Mouse (Mus musculus) hindbrain, embryonic 14.5 days (tissue): ENCODE measurements around the gene Tbl1xr1. TPM values are rescaled to one million over a fixed set of nuclear protein-coding genes. Genes with fewer than 3 reads are reported as not detected.

Experiments
- ATAC-seq: fragments of 200-750 bp; cut with Nextera tagmentation; 2 replicates; pipeline ENCODE4 v1.8.0; 2017; ENCODE audit warnings: moderate number of reproducible peaks, mild to moderate bottlenecking, moderate TSS enrichment, moderate library complexity; ENCODE audit not compliant: low FRiP score
- DNase-seq: peaks from one replicate; pipeline ENCODE4 v3.0.0-alpha.2; 2015; ENCODE audit warnings: low spot score
- H3K27ac ChIP-seq: fragments of 300-500 bp; sonication (generic); 2 replicates; pipeline ENCODE4 v1.5.1; 2014; ENCODE audit warnings: mild to moderate bottlenecking, moderate library complexity
- H3K27me3 ChIP-seq: fragments of 300-500 bp; sonication (generic); 2 replicates; pipeline ENCODE4 v1.6.1; 2014; ENCODE audit warnings: mild to moderate bottlenecking, low read length, mixed read lengths; ENCODE audit not compliant: control insufficient read depth, insufficient read depth
- H3K36me3 ChIP-seq: fragments of 300-500 bp; sonication (generic); replicated peaks from 2 replicates; pipeline ENCODE4 v1.6.1; 2014; ENCODE audit not compliant: control insufficient read depth, insufficient read depth
- H3K4me1 ChIP-seq: fragments of 300-500 bp; sonication (generic); replicated peaks from 2 replicates; pipeline ENCODE4 v1.6.1; 2014; ENCODE audit warnings: antibody characterized with exemption, low read length, mixed read lengths; ENCODE audit not compliant: control insufficient read depth, insufficient read depth
- H3K4me2 ChIP-seq: fragments of 300-500 bp; sonication (generic); replicated peaks from 2 replicates; pipeline ENCODE4 v1.6.1; 2014; ENCODE audit warnings: mild to moderate bottlenecking, moderate library complexity
- H3K4me3 ChIP-seq: fragments of 300-500 bp; sonication (generic); replicated peaks from 2 replicates; pipeline ENCODE4 v1.5.1; 2014; ENCODE audit warnings: mild to moderate bottlenecking, low read length
- H3K9ac ChIP-seq: fragments of 300-500 bp; sonication (generic); 2 replicates; pipeline ENCODE4 v1.6.1; 2014
- H3K9me3 ChIP-seq: fragments of 300-500 bp; sonication (generic); 2 replicates; pipeline ENCODE4 v1.6.1; 2016; ENCODE audit warnings: low read length; ENCODE audit not compliant: control insufficient read depth
- WGBS: fragments of 180-500 bp; shearing (Covaris S2); extraction: QIAGEN DNeasy Blood & Tissue Kit; methylation state at CpG from one replicate; pipeline ENCODE4 v1.1.7; 2014; 5-methylcytosine and 5-hydroxymethylcytosine counted together
- polyA plus RNA-seq: library from polyadenylated mRNA; unstranded; fragments of >200 nt; fragmentation: Nextera tagmentation; extraction: Ambion mirVana; gene quantifications from 2 replicates; pipeline ENCODE4 v1.2.1, GENCODE M21; 2014

The Tbl1xr1 gene
- polyA plus RNA-seq, 1 experiment from 2014 or later = 23.9 TPM

DNA sequence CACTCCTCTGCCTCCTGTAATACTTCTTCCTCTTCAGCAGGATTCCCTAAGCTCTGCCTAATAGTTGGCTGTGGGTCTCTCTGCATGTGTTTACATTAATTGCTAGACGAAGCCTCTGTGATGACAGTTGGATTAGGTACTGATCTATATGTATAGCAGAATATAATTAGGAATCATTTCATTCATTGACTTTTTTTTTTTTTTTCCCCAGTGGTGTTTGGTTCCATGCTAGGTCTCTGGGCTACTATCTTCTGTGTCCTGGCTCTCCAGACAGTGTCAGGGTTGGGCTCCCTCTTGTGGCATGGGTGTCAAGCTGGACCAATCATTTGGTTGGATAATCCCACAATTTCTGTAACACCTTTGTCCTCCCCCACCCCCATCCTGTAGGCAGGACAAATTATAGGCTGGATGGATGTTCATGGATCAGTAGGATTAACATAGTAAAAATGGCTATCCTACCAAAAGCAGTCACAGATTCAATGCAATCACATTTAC is 71.0 kb downstream of the Tbl1xr1 start:
- ATAC-seq (no peak), DNase-seq (no peak)
- Histone ChIP-seq H3K4me2 (no peak overlapping the region), H3K9ac (no peak overlapping the region), H3K9me3 (no peaks in the 10 kb centered on the region), H3K4me3 (no peak overlapping the region), H3K4me1 (no peaks in the 10 kb centered on the region), H3K27me3 (no peaks in the 10 kb centered on the region), H3K27ac (no peak overlapping the region), H3K36me3 (no peaks in the 10 kb centered on the region)
- 70% methylated on average over 1 of the region's 1 CpGs for WGBS

DNA sequence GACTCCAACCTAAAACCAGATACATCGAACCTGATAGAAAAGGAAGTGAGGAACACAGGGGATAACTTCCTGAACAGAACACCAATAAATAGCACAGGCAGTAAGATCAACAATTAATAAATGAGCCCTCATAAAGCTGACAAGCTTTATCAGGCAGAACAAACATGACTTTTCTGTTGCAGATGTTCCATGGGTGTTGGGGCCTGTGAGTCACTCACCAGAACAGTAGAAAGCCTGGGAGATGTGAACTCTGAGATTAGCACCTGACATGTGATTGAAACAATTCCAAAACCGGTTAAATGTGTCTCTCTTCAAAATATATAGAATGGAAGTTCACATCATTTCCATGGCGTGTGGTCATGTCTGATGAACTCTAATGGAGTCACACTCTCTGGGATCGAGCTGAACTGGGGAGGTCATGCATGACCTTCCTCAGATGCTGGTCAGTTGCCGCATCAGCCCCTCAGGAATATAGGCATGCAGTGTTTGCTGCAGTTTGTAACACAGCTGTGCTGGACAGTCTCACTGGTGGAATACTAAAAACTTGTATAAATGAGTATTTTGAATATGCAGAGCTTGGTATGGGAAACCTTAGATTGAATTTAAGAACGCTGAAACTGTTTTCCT is 72.0 kb downstream of the Tbl1xr1 start:
- H3K4me1 ChIP-seq = no peaks in the 10 kb centered on the region
- H3K27me3 ChIP-seq = no peaks in the 10 kb centered on the region
- no peak overlapping the region for H3K4me3 ChIP-seq
- 87% methylated on average over 6 of the region's 6 CpGs for WGBS
- no peak overlapping the region for H3K4me2 ChIP-seq
- no peaks in the 10 kb centered on the region for H3K9me3 ChIP-seq
- H3K36me3 ChIP-seq = no peaks in the 10 kb centered on the region
- H3K9ac ChIP-seq = no peak overlapping the region
- H3K27ac ChIP-seq = no peak overlapping the region
- DNase-seq = no peak
- ATAC-seq = no peak

DNA sequence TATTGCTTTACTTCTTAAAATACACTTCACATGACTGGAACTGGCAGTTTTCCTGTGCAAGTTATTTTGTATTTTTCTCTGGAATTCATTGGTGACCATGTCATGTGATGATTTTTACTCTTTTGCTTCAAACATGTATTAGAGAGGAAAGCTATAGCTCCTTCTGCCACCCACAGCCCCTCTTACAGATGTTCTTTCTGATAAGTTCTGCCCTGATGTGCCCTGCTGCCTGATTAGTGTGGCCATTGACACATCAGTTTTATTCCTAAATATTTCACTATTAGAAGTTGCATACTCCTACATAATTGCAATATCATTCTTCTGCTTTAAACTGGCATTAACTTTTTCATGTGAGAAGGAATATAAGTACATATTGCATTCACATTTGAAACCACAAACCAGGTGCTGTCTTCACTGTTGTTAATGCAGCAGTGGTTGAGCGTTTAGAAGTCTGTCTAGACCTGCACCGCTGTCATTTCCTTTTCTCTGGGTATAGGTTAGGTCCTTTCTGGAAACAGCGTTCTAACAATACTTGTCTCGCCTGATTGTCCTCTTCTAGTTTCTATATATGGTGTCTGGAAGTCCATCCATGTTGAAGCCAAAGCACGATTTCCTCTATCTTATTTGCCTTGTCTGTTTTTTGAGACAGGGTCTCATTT is 74.5 kb downstream of the Tbl1xr1 start:
- Histone ChIP-seq H3K27ac (no peak overlapping the region), H3K36me3 (no peaks in the 10 kb centered on the region), H3K4me2 (no peak overlapping the region), H3K4me3 (no peak overlapping the region), H3K9me3 (no peaks in the 10 kb centered on the region), H3K4me1 (no peaks in the 10 kb centered on the region), H3K9ac (no peak overlapping the region), H3K27me3 (no peaks in the 10 kb centered on the region)
- DNase-seq = no peak
- ATAC-seq = no peak
- WGBS = 97% methylated on average over 5 of the region's 5 CpGs

DNA sequence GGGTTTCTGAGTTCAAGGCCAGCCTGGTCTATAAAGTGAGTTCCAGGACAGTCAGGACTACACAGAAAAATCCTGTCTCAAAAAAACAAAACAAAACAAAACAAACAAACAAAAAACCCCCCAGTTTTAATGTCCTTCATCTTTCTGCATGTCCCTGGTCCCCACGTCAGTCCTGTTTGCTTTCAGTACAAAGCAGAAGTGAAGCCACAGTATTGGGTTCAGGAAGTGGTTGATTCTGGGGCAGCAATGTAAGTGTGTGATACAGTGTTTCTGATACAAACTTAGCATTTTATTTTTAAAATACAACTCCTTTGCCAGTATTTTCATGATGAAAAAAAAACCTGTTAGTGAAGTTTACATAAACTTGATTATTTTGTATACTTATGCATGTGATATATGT is 76.3 kb downstream of the Tbl1xr1 start:
- no peak overlapping the region for H3K27ac ChIP-seq
- H3K9me3 ChIP-seq = peaks cover 9% of the 10 kb centered on the region; the same call in 1 of the 2 replicates
- no peak overlapping the region for H3K9ac ChIP-seq
- 88% methylated on average over 1 of the region's 1 CpGs for WGBS
- ATAC-seq = no peak
- no peak overlapping the region for H3K4me3 ChIP-seq
- H3K4me1 ChIP-seq = no peaks in the 10 kb centered on the region
- no peak for DNase-seq
- no peaks in the 10 kb centered on the region for H3K27me3 ChIP-seq
- no peak overlapping the region for H3K4me2 ChIP-seq
- H3K36me3 ChIP-seq = no peaks in the 10 kb centered on the region

DNA sequence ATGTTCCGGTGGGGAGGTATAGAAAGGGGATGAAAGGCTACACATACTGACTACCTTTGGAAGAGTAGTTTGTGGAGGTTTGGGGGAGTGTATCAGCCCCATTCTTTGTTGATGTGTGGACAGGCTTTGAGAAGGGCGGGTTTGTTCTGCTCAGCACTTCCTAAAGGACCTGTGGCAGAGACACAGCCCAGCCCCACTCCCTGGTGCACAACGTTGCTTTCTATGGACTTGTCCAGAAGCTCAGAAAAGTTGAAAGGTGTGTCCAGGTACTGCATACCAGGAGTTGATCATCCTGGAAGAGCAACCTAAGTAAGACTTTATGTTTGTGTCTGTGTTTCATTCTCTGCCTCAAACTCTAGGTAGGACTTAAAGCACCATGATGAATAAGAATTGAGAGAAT is 78.1 kb downstream of the Tbl1xr1 start:
- ATAC-seq = no peak
- H3K4me2 ChIP-seq = no peak overlapping the region
- peaks cover 15% of the 10 kb centered on the region; the same call in 1 of the 2 replicates for H3K9me3 ChIP-seq
- no peak overlapping the region for H3K4me3 ChIP-seq
- no peaks in the 10 kb centered on the region for H3K36me3 ChIP-seq
- H3K27ac ChIP-seq = no peak overlapping the region
- WGBS = 98% methylated on average over 3 of the region's 3 CpGs
- DNase-seq = no peak
- no peak overlapping the region for H3K9ac ChIP-seq
- no peaks in the 10 kb centered on the region for H3K27me3 ChIP-seq
- H3K4me1 ChIP-seq = no peaks in the 10 kb centered on the region

DNA sequence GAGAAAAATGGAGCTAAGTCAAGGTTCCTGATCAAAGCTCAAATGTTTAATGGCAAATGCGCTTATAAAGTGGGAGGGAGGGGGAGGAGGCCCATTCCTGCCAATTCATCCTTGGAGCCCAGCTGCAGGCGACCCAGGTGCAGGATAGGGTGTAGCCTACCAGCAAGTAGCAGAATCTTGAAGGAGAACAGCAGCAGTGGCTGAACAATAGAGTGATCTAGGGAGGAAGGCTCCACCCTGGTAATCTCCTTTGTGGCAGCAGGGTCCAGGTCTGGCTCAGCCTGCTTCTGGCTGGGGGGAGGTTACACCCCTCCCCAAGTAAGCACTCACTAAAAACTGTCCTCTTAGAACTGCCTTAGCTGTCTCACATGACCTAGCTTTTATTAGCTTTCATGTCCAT is 79.9 kb downstream of the Tbl1xr1 start:
- H3K27ac ChIP-seq = no peak overlapping the region
- H3K9me3 ChIP-seq = peaks cover 17% of the 10 kb centered on the region; the same call in 1 of the 2 replicates
- ATAC-seq = no peak
- WGBS = 73% methylated on average over 2 of the region's 2 CpGs
- H3K27me3 ChIP-seq = no peaks in the 10 kb centered on the region
- H3K4me2 ChIP-seq = no peak overlapping the region
- H3K4me3 ChIP-seq = no peak overlapping the region
- DNase-seq = no peak
- H3K9ac ChIP-seq = no peak overlapping the region
- no peaks in the 10 kb centered on the region for H3K36me3 ChIP-seq
- no peaks in the 10 kb centered on the region for H3K4me1 ChIP-seq

DNA sequence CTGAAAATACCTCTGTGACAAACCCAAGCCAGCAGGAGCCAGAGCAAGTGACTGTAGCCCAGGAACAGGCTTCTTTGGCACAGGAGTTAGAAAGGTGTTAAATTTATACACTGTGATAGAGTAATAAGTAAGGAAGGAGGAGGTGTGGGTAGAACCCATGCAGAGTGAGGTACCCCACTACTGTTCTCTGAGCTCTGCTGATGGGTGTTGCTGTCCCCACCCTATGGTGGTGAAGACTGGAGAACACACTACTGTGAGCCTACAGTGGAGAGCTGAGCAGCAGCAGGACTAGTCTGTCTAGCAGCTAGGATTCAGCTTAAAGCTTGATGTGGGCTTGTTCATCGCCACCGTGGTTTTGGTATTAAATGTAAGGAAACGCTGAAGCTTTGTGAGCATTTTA is 86.5 kb downstream of the Tbl1xr1 start:
- H3K4me1 ChIP-seq = no peaks in the 10 kb centered on the region
- H3K27ac ChIP-seq = no peak overlapping the region
- H3K9ac ChIP-seq = no peak overlapping the region
- H3K27me3 ChIP-seq = no peaks in the 10 kb centered on the region
- H3K4me2 ChIP-seq = no peak overlapping the region
- H3K36me3 ChIP-seq = no peaks in the 10 kb centered on the region
- 0 out of 2 replicates have a peak, but pooled peaks cover 8% of the 10 kb centered on the region for H3K9me3 ChIP-seq
- ATAC-seq = no peak
- no peak for DNase-seq
- WGBS = 97% methylated on average over 3 of the region's 3 CpGs
- no peak overlapping the region for H3K4me3 ChIP-seq

DNA sequence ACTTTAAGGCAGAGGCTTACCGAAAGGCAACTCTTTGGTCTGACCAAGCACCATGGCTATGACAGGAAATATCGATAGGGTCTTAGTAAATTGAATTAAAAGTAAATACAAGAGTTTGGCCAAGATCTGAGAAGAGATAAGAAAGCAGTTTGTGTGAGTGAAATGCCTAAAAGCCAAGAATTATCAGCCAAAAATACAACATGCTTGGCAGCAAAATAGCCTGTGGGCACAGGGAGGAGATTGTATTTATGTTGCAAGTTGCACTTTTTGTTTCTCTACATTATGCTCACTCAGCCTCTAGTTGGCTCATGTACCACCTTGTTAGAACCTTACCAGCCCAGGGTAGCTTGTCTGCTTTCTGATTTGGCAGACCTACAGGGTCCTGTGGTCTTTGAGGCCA is 91.4 kb downstream of the Tbl1xr1 start:
- 99% methylated on average over 2 of the region's 2 CpGs for WGBS
- DNase-seq (no peak), ATAC-seq (no peak)

DNA sequence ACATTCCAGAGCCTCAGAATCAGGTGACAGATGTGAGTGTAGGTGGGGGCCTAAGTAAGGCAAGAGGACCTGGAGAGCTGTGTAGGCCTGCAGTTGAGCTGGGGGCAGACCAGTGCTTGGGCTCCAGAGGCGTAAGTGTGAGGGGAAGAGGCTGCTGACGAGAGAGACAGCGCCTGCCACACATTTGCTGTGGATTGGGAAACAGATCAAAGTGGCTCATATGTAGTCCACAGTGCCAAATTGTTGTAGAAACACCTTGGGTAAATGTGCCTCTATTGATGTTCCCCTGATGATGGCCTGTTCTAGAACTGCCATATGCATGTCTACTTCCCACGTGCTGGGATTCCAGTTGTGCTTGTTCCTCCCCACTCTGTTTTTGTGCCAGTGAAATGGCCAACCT is 92.0 kb downstream of the Tbl1xr1 start:
- ATAC-seq = no peak
- Histone ChIP-seq H3K9ac (no peak overlapping the region), H3K4me1 (peaks cover 7% of the 10 kb centered on the region; the same call in 1 of the 2 replicates), H3K27me3 (no peaks in the 10 kb centered on the region), H3K9me3 (no peaks in the 10 kb centered on the region), H3K36me3 (no peaks in the 10 kb centered on the region), H3K27ac (no peak overlapping the region), H3K4me3 (no peak overlapping the region), H3K4me2 (no peak overlapping the region)
- DNase-seq = no peak
- WGBS = 87% methylated on average over 4 of the region's 4 CpGs

More for the DNA sequence above, 91.4 kb downstream of the Tbl1xr1 start:
- Histone ChIP-seq H3K27me3 (no peaks in the 10 kb centered on the region), H3K4me3 (no peak overlapping the region), H3K4me2 (no peak overlapping the region), H3K36me3 (no peaks in the 10 kb centered on the region), H3K9me3 (no peaks in the 10 kb centered on the region), H3K4me1 (peaks cover 7% of the 10 kb centered on the region; the same call in 1 of the 2 replicates), H3K27ac (no peak overlapping the region), H3K9ac (no peak overlapping the region)
